In genomic region chr9:40407876-40408275, GRCm38 (mm10) we compare ENCODE assay signal across 18 mouse cellular contexts.
DNase-seq lines count a peak whose midpoint lies in the region; ATAC-seq lines count a peak whose summit lies in the region.
"Had no signal": no experiment of that assay in that cellular context is flagged by ENCODE, and none has a peak within 500 bp of the region (broad histone marks: within the 10 kb centered on the region; RNA-seq: fewer than 3 reads in every experiment).

No protein-coding gene starts in this region.

- peak overlapping the region; percentile 4 for H3K27ac ChIP-seq in lung, embryonic 16.5 days (ENCODE audit: low read length)
- no peak overlapping the region for H3K27ac ChIP-seq in embryonic facial prominence, embryonic 14.5 days (replicated peaks; ENCODE audit: low read depth, low read length)
- H3K27ac ChIP-seq in kidney, embryonic 14.5 days (ENCODE audit: low read depth, low read length): peak overlapping the region; percentile 73; the same call in 1 of the 2 replicates
- H3K27ac ChIP-seq in limb, embryonic 12.5 days: peak overlapping the region; percentile 81
- H3K27ac ChIP-seq: heart, embryonic 15.5 days; midbrain, embryonic 12.5 days had no signal

- no peak for DNase-seq in lung, postnatal 10 days
- peak; percentile 50 for DNase-seq in embryonic facial prominence, embryonic 14.5 days (ENCODE audit: low spot score)
- no peak for DNase-seq in thymus, adult 18-20 months
- no peak for DNase-seq in left cerebral cortex, postnatal 36 days (ENCODE audit: low spot score in 2 of 2)
- DNase-seq: adrenal gland, postnatal 14 days; cerebellum, adult 9-10 months; forebrain, postnatal 0 days; heart, adult 18-20 months; layer of hippocampus, postnatal 36 days; lung, postnatal 4 days; right cerebral cortex, postnatal 4 days had no signal

- no peak for ATAC-seq in lung, embryonic 16.5 days (ENCODE audit: low read depth)
- peak; percentile 42 for ATAC-seq in embryonic facial prominence, embryonic 14.5 days (ENCODE audit: low read depth)
- peak; percentile 78; the same call in 1 of the 2 replicates for ATAC-seq in kidney, embryonic 14.5 days (ENCODE audit: low FRiP score, low TSS enrichment)
- 0 out of 2 replicates have a peak, but pooled peaks have one; percentile 31 for ATAC-seq in limb, embryonic 12.5 days (ENCODE audit: insufficient number of reproducible peaks, insufficient read depth, low FRiP score, low TSS enrichment, low read depth)
- ATAC-seq: forebrain, postnatal 0 days; intestine, embryonic 16.5 days had no signal

- WGBS in lung, embryonic 16.5 days: 47% methylated on average over 5 of the region's 5 CpGs
- WGBS in embryonic facial prominence, embryonic 14.5 days: 50% methylated on average over 5 of the region's 5 CpGs
- 40% methylated on average over 5 of the region's 5 CpGs for WGBS in kidney, embryonic 14.5 days
- WGBS in limb, embryonic 12.5 days: 66% methylated on average over 5 of the region's 5 CpGs

- intact Hi-C loops in left cerebral cortex, postnatal 36 days (cut with DNase I): no loop called here

- H3K36me3 ChIP-seq in lung, embryonic 16.5 days (ENCODE audit: control insufficient read depth, insufficient read depth, low read length): no peaks in the 10 kb centered on the region
- H3K36me3 ChIP-seq in embryonic facial prominence, embryonic 14.5 days (ENCODE audit: control insufficient read depth, insufficient read depth, low read length): no peaks in the 10 kb centered on the region
- no peaks in the 10 kb centered on the region for H3K36me3 ChIP-seq in kidney, embryonic 14.5 days (ENCODE audit: control insufficient read depth, insufficient read depth, low read length)
- no peaks in the 10 kb centered on the region for H3K36me3 ChIP-seq in limb, embryonic 12.5 days
- H3K36me3 ChIP-seq: G1E; heart, embryonic 15.5 days; midbrain, embryonic 12.5 days had no signal

- no peaks in the 10 kb centered on the region for H3K9me3 ChIP-seq in lung, embryonic 16.5 days (ENCODE audit: control insufficient read depth, low read length)
- no peaks in the 10 kb centered on the region for H3K9me3 ChIP-seq in embryonic facial prominence, embryonic 14.5 days (ENCODE audit: control insufficient read depth, low read length)
- no peaks in the 10 kb centered on the region for H3K9me3 ChIP-seq in kidney, embryonic 14.5 days (ENCODE audit: control insufficient read depth, low read length)
- no peaks in the 10 kb centered on the region for H3K9me3 ChIP-seq in limb, embryonic 12.5 days
- H3K9me3 ChIP-seq: heart, embryonic 15.5 days; midbrain, embryonic 12.5 days had no signal

- H3K9ac ChIP-seq in lung, embryonic 16.5 days (ENCODE audit: low read length): no peak overlapping the region
- H3K9ac ChIP-seq in embryonic facial prominence, embryonic 14.5 days (ENCODE audit: low read depth, low read length): no peak overlapping the region
- H3K9ac ChIP-seq in kidney, embryonic 14.5 days (ENCODE audit: low read depth, low read length): no peak overlapping the region
- H3K9ac ChIP-seq in limb, embryonic 12.5 days (replicated peaks): no peak overlapping the region
- H3K9ac ChIP-seq: forebrain, postnatal 0 days; heart, embryonic 15.5 days; midbrain, embryonic 12.5 days had no signal

- H3K27me3 ChIP-seq in lung, embryonic 16.5 days (ENCODE audit: control insufficient read depth, insufficient read depth, low read depth, low read length): no peaks in the 10 kb centered on the region
- H3K27me3 ChIP-seq in embryonic facial prominence, embryonic 14.5 days (replicated peaks; ENCODE audit: control insufficient read depth, insufficient read depth, low read length): no peaks in the 10 kb centered on the region
- H3K27me3 ChIP-seq in kidney, embryonic 14.5 days (ENCODE audit: control insufficient read depth, insufficient read depth, low read length): no peaks in the 10 kb centered on the region
- H3K27me3 ChIP-seq in limb, embryonic 12.5 days: no peaks in the 10 kb centered on the region
- H3K27me3 ChIP-seq: heart, embryonic 15.5 days; midbrain, embryonic 12.5 days had no signal

- no peak overlapping the region for H3K4me3 ChIP-seq in lung, embryonic 16.5 days (ENCODE audit: low read length)
- H3K4me3 ChIP-seq in embryonic facial prominence, embryonic 14.5 days (ENCODE audit: low read depth, low read length): no peak overlapping the region
- H3K4me3 ChIP-seq in kidney, embryonic 14.5 days (ENCODE audit: low read length): no peak overlapping the region
- no peak overlapping the region; the same call in 1 of the 2 replicates for H3K4me3 ChIP-seq in limb, embryonic 12.5 days (replicated peaks)
- H3K4me3 ChIP-seq: heart, embryonic 15.5 days; midbrain, embryonic 12.5 days had no signal

- no peak overlapping the region for H3K4me2 ChIP-seq in lung, embryonic 16.5 days (ENCODE audit: low read depth, low read length)
- no peak overlapping the region for H3K4me2 ChIP-seq in embryonic facial prominence, embryonic 14.5 days (ENCODE audit: low read depth, low read length)
- H3K4me2 ChIP-seq in kidney, embryonic 14.5 days (replicated peaks; ENCODE audit: low read depth, low read length): no peak overlapping the region
- 0 out of 2 replicates have a peak overlapping the region, but pooled peaks have one; percentile 13 for H3K4me2 ChIP-seq in limb, embryonic 12.5 days
- H3K4me2 ChIP-seq: heart, embryonic 15.5 days; midbrain, embryonic 12.5 days had no signal

- H3K4me1 ChIP-seq in lung, embryonic 16.5 days (replicated peaks; ENCODE audit: control insufficient read depth, insufficient read depth, low read length): no peaks in the 10 kb centered on the region
- no peaks in the 10 kb centered on the region for H3K4me1 ChIP-seq in embryonic facial prominence, embryonic 14.5 days (ENCODE audit: control insufficient read depth, insufficient read depth, low read length)
- H3K4me1 ChIP-seq in kidney, embryonic 14.5 days (ENCODE audit: control insufficient read depth, insufficient read depth, low read length): peaks cover 17% of the 10 kb centered on the region
- 0 out of 2 replicates have a peak, but pooled peaks cover 6% of the 10 kb centered on the region for H3K4me1 ChIP-seq in limb, embryonic 12.5 days (replicated peaks)
